Mouse (Mus musculus) retina, postnatal 7 days (tissue): ENCODE data around the gene Gm10663.

Source experiments
- DNase-seq: peaks from one replicate; pipeline ENCODE4 v3.0.0-alpha.2; 2012; ENCODE audit warnings: low read depth, low spot score

Gm10663 gene

DNA sequence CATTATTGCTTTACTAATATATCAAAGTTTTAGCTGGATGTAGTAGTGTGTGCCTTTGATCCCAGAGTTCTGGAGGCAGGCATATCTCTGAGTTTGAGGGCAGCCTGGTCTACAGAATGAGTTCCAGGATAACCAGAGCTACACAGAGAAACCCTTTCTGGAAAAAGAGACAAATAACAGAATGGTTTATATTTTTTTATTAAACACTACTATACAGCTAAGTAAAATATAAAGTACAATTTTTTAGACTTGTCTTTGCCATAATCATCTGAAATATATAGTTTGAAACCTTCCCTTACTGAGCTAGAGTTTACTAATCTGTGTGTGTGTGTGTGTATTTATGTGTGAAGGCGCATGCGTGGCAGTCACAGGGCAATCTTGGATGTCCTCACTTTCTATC, at the start of gene Gm10663:
Gene Gm10663 (plus strand): TSS at position 301 of the 400 bp plus-strand sequence.
- no peak for DNase-seq

DNA sequence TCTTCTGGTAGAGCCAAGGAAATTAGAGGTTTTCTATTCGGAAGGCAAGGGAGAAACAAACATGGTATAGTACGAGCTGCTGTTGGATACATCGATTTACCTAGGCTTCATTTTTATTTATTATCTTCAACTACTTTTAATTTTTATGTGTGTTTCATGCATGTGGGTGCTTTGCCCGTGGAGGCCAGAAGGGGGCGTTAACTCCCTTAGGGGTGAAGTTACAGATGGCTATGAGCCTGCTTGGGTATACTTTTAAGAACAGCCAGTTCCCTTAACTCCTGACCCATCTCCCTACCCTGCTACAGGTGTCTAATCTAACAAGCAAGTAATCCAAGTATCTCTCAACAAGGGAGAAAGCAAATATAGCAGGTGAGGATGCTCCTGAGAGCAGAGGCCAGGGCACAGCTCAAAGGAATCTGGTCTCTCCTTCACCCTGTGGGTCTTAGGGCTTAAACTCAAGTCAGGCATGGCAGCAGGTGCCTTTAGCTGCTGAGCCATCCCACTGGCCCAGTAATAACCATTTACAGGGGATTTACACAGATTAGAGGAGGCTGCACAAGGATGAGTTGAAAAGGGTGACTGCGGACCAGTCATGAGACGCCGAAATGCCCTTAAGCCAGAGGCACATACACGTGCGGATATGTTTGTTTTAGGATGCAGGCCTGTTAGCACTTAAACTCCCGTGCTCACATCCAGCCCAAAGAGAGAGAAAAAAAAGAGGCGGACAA, 45.7 kb upstream of the Gm10663 start:
- no peak for DNase-seq

DNA sequence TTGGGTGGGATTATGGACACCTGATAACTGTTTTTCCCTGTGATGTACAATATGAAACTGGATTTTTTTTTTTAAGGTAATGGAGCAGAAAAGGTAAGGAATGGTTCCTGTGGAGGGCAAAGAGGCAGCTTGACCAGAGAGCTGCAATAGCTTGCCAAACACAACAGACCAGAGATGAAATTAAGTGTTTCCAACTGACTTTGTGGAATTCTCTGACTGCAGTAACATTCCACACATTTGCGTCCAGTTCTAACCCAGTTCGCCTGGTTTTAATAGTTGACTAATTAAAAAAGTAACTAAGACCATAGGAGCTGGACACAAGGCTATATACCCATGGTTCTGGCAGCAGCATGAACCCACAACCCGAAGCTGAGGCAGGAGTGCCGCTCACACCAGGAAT, 45.1 kb upstream of the Gm10663 start:
- no peak for DNase-seq

GRCm38 (mm10) chr8:65030735-65031485, 43.9 kb upstream of the Gm10663 start:
- DNase-seq = no peak

GRCm38 (mm10) chr8:65032107-65032506, 42.7 kb upstream of the Gm10663 start:
- DNase-seq = no peak

- no peak for DNase-seq
These were observed 41.8 kb upstream of the Gm10663 start for GRCm38 (mm10) chr8:65033056-65033455.

DNA sequence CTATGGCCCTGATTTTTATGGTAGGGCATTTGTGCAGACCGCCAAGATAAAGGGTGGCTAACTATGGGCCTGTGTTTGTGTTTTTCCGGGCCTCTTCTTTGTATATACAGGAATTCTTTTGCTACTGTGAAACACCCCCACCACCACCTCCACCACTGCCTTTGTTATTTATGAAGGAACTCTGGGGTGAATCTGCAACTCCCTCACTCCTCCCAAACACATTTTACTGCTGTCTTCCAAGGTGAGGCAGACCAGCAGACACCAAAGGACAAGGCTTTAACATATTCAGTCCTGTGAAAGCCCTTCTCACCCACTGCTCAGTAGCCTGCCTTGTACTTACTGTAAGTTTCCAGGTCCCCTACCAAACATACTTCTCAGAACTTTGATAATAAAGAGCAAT, 40.7 kb upstream of the Gm10663 start:
- no peak for DNase-seq

DNA sequence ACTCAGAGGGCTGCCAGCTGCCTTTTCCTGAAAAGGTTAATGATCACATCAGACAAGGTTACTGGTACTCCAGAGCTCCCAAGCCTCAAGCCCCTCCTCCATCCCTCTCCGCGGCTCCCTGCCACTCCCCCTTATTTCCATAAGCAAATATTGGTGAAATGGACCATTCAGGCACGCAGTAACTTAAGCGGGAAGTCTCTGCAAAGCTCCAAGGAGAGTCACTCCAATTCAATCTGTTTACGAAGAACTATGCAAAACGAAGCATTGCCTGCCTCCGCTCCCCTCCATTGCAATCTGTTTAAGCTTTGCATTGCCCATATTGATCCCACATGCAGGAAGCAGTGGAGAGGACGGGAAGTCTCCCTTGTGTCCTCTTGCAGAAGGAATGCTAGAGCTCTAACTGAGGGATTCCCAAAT, 37.7 kb upstream of the Gm10663 start, which contains the start of gene Apela:
Gene Apela (minus strand): TSS at position 220 of the 417 bp plus-strand sequence.
- DNase-seq = no peak

DNA sequence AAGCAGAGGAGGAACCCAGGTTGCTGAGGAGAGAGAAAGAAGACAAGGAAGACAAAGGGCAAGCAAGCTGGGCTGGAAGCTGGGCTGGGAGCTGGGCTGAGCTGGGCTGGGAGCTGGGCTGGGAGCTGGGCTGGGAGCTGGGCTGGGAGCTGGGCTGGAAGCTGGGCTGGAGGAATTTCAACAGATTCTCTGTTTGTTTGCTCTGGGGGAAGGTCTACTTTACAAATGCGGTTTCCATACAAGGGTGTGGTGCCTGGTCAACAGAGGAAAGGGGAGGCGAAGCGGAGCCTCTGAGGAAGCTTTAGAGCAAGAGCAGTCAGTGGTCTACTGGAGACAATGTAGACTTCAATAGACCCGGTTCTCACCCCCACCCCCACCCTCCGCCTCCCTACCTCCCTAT, 28.3 kb upstream of the Gm10663 start:
- DNase-seq = no peak

- DNase-seq = no peak
These were observed 27.6 kb upstream of the Gm10663 start for GRCm38 (mm10) chr8:65047193-65047592.

DNA sequence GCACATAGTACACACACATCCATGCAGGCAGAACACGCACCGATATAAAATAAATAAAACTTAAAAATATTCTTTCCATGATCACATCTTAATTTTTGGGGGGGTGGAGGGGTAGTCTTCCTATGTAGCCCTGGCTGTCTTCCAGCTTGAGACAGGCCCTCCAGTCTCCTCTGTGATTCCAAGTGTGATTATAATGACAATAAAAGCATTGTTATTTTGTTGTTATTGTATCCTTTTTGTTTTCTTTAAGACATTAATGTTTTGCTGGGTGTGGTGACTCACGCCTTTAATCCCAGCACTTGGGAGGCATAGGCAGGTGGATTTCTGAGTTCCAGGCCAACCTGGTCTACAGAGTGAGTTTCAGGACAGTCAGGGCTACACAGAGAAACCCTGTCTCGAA, 27.0 kb upstream of the Gm10663 start:
- DNase-seq = no peak

GRCm38 (mm10) chr8:65053554-65053953, 21.3 kb upstream of the Gm10663 start:
- no peak for DNase-seq

- no peak for DNase-seq
These were observed 20.9 kb upstream of the Gm10663 start for GRCm38 (mm10) chr8:65053968-65054367.

DNA sequence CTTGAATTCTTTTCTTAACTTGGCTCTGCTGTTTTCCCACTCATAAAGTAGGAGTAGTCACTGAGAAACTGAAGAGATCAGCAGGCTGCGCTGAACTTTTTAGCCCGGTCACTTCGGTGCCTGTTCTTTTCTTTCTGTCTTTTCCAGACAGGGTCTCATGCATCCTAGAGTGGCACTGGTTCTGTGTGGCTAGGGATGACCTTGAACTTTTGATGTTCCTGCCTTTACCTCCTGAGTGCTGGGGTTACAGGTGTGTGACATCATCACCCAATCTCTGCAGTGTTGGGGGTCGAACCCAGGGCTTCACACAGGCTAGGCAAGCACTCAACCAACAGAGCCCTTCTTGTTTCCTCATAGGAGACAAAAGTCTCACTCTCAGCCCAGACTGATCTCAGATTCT, 18.1 kb upstream of the Gm10663 start:
- no peak for DNase-seq

GRCm38 (mm10) chr8:65062195-65062594, 12.6 kb upstream of the Gm10663 start:
- no peak for DNase-seq

- DNase-seq = no peak
These were observed 10.8 kb upstream of the Gm10663 start for GRCm38 (mm10) chr8:65064071-65064470.

GRCm38 (mm10) chr8:65065622-65066021, 9.2 kb upstream of the Gm10663 start:
- DNase-seq = no peak

GRCm38 (mm10) chr8:65067031-65067430, 7.8 kb upstream of the Gm10663 start:
- no peak for DNase-seq

DNA sequence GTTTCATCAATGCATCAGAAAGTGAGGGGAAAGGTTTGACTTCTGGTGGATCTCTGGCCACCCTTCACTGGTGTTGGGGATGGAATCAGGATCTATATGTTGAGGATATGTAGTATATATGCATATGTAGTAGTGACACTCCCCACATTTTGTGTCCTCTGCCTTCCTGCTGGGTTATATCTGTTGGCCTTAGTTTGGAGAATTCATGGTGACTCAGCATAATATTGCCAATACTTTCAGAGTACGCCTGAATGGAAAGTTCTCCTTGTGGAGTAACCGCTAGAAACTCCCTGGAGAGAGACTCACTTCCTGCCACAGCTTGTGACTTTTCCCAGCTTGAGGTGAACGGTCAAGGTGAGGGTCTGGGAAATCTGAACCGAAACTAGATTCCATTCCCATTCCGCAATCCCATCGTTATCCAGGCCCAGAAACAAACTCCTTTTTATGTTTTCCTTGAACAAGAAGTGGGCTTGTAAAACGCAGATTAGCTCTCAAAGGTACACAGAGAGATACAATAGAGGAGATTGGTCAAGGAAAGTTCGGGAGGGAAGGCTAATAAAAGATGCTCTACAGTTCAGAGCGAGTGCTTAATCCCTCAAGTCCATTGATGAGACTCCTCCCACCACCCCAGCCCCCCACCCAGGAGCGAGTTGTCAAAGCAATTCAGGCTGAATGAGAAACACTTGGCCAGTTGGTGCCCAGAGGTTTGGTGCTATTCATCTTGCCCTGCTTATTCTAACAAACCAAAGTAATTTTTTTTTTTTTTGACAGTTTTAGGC, 7.0 kb upstream of the Gm10663 start:
- no peak for DNase-seq

- no peak for DNase-seq
These were observed 6.4 kb upstream of the Gm10663 start for GRCm38 (mm10) chr8:65068473-65068819.

- no peak for DNase-seq
These were observed 3.8 kb upstream of the Gm10663 start for GRCm38 (mm10) chr8:65070996-65071395.

GRCm38 (mm10) chr8:65080731-65081130, 5.9 kb downstream of the Gm10663 start:
- DNase-seq = no peak
